Mouse (Mus musculus) ES-E14 (cell line): ENCODE results near the gene Susd4. TPM values are rescaled to one million over a fixed set of nuclear protein-coding genes. Genes with fewer than 3 reads are reported as not detected.

Source experiments
- DNase-seq: peaks from one replicate; pipeline ENCODE4 v3.0.0-alpha.2; 2013; ENCODE audit warnings: low read depth, low spot score
- H3K27ac ChIP-seq: 2 replicates; pipeline ENCODE4 v1.5.1; 2012; ENCODE audit warnings: low read depth, mild to moderate bottlenecking, low read length, moderate library complexity, mixed read lengths; ENCODE audit not compliant: poor library complexity, insufficient read depth, severe bottlenecking
- H3K36me3 ChIP-seq: 2 replicates; pipeline ENCODE4 v1.6.1; 2012; ENCODE audit warnings: mild to moderate bottlenecking, low read length, moderate library complexity, mixed read lengths; ENCODE audit not compliant: control insufficient read depth, poor library complexity, insufficient read depth, severe bottlenecking
- H3K4me1 ChIP-seq, 2 experiments: fragments of 150-350 bp in 1 of 2; sonication (generic) in 1 of 2; 2 replicates each; pipeline ENCODE4 v1.6.1; 2012; ENCODE audit warnings: low read length in 2 of 2, mild to moderate bottlenecking in 1 of 2, mixed read lengths in 1 of 2; ENCODE audit not compliant: control insufficient read depth in 2 of 2, insufficient read depth in 2 of 2, poor library complexity in 1 of 2
- H3K4me3 ChIP-seq, 2 experiments: fragments of 150-350 bp in 1 of 2; sonication (generic) in 1 of 2; 2 replicates each; pipeline ENCODE4 v1.5.1; 2012; ENCODE audit warnings: low read length in 2 of 2, low read depth in 1 of 2, mild to moderate bottlenecking in 1 of 2, mixed read lengths in 1 of 2; ENCODE audit not compliant: insufficient read depth in 1 of 2, poor library complexity in 1 of 2, severe bottlenecking in 1 of 2
- H3K9ac ChIP-seq: 2 replicates; pipeline ENCODE4 v1.6.1; 2012; ENCODE audit warnings: low read depth, mild to moderate bottlenecking, low read length, mixed read lengths; ENCODE audit not compliant: poor library complexity, insufficient read depth, severe bottlenecking
- H3K9me3 ChIP-seq: fragments of 150-350 bp; sonication (generic); 2 replicates; pipeline ENCODE4 v1.6.1; 2012; ENCODE audit warnings: low read depth, mild to moderate bottlenecking, low read length; ENCODE audit not compliant: control insufficient read depth, insufficient read depth
- CHD2 ChIP-seq: IDR thresholded peaks from 2 replicates; pipeline ENCODE4 v1.6.1; 2014; ENCODE audit warnings: mild to moderate bottlenecking, low read depth, low read length, inconsistent platforms
- HCFC1 ChIP-seq: IDR thresholded peaks from 2 replicates; pipeline ENCODE4 v1.6.1; 2012; ENCODE audit warnings: low read length, inconsistent platforms, borderline replicate concordance; ENCODE audit not compliant: insufficient read depth
- MAFK ChIP-seq: IDR thresholded peaks from 2 replicates; pipeline ENCODE4 v1.6.1; 2014; ENCODE audit warnings: mild to moderate bottlenecking, low read depth, low read length, inconsistent platforms; ENCODE audit not compliant: insufficient read depth
- ZC3H11A ChIP-seq: IDR thresholded peaks from 2 replicates; pipeline ENCODE4 v1.6.1; 2012; ENCODE audit warnings: low read depth, mild to moderate bottlenecking, inconsistent platforms, low read length, borderline replicate concordance
- ZNF384 ChIP-seq: IDR thresholded peaks from 2 replicates; pipeline ENCODE4 v1.6.1; 2012; ENCODE audit warnings: low read depth, low read length, inconsistent platforms
- in situ Hi-C, 2 experiments: fragments of 600-800 bp; cut with MboI; formaldehyde crosslinking; loops; one replicate each; pipeline ENCODE4 v1.15.1; 2025; ENCODE audit warnings: low sequenced_read_pairs in 2 of 2, inconsistent platforms in 1 of 2; ENCODE audit not compliant: unreplicated experiment in 2 of 2
- total RNA-seq: library from RNA; depleted of rRNA; stranded (reverse); fragments of 300-350 nt; gene quantifications from 2 replicates; pipeline ENCODE4 v1.2.3, GENCODE M21; 2012

Gene Susd4
- total RNA-seq, 1 experiment, result 4.1 TPM

GRCm38 (mm10) chr1:182764541-182765281 is 1.1 kb downstream of the Susd4 start:
- no peak for TF ChIP-seq CHD2
- Histone ChIP-seq H3K4me1 (peaks cover 0 to 9% of the 10 kb centered on the region in 2 experiments; a peak in 1 of 4 replicates), H3K4me3 (peak overlapping the region; percentile 67 to 90), H3K9me3 (no peaks in the 10 kb centered on the region), H3K36me3 (no peaks in the 10 kb centered on the region), H3K9ac (peak overlapping the region; percentile 19; the same call in 1 of the 2 replicates), H3K27ac (no peak overlapping the region)
- no peak for DNase-seq
- in situ Hi-C loops, result no loop called here

- DNase-seq, result no peak
- in situ Hi-C loops, result no loop called here
- Histone ChIP-seq H3K4me1 (0 out of 4 replicates have a peak, but pooled peaks cover 0 to 2% of the 10 kb centered on the region in 2 experiments), H3K9ac (no peak overlapping the region), H3K9me3 (no peaks in the 10 kb centered on the region), H3K36me3 (no peaks in the 10 kb centered on the region), H3K27ac (no peak overlapping the region), H3K4me3 (no peak overlapping the region)
- no peak for TF ChIP-seq ZC3H11A
- no peak for TF ChIP-seq ZNF384
- TF ChIP-seq HCFC1, result no peak
- TF ChIP-seq MAFK, result no peak
- no peak for TF ChIP-seq CHD2
Measured at GRCm38 (mm10) chr1:182775576-182775975, 11.9 kb downstream of the Susd4 start.

GRCm38 (mm10) chr1:182776749-182777410 is 13.2 kb downstream of the Susd4 start:
- H3K4me3 ChIP-seq, result no peak overlapping the region
- 0 out of 4 replicates have a peak, but pooled peaks cover 0 to 2% of the 10 kb centered on the region in 2 experiments for H3K4me1 ChIP-seq
- H3K27ac ChIP-seq, result no peak overlapping the region
- TF ChIP-seq CHD2, result no peak
- no peak for TF ChIP-seq HCFC1
- no peak for TF ChIP-seq ZC3H11A
- TF ChIP-seq MAFK, result no peak
- TF ChIP-seq ZNF384, result no peak
- DNase-seq, result no peak
- in situ Hi-C loops, result no loop called here
- no peaks in the 10 kb centered on the region for H3K9me3 ChIP-seq
- no peak overlapping the region for H3K9ac ChIP-seq
- no peaks in the 10 kb centered on the region for H3K36me3 ChIP-seq

- H3K4me3 ChIP-seq, result no peak overlapping the region
- no peak for DNase-seq
- no peaks in the 10 kb centered on the region for H3K36me3 ChIP-seq
- H3K9me3 ChIP-seq, result no peaks in the 10 kb centered on the region
- H3K4me1 ChIP-seq, result 0 out of 4 replicates have a peak, but pooled peaks cover 0 to 2% of the 10 kb centered on the region in 2 experiments
- H3K9ac ChIP-seq, result no peak overlapping the region
- in situ Hi-C loops, result no loop called here
- no peak for TF ChIP-seq ZC3H11A
- TF ChIP-seq CHD2, result no peak
- TF ChIP-seq MAFK, result no peak
- TF ChIP-seq HCFC1, result no peak
- TF ChIP-seq ZNF384, result no peak
- H3K27ac ChIP-seq, result no peak overlapping the region
Measured at GRCm38 (mm10) chr1:182778225-182778624, 14.6 kb downstream of the Susd4 start.
